Mouse (Mus musculus): Measurements from ENCODE around the gene Sept10.
"Not testable (repeated sequence)": the region's sequence is repeated elsewhere in the genome, so short reads cannot be mapped to it uniquely, and the experiment has no call there.

Sept10 gene

GRCm38 (mm10) chr10:59119811-59120210 is 101.8 kb downstream of the Sept10 start:
- no peak for DNase-seq

- no peak for DNase-seq
Measured at GRCm38 (mm10) chr10:59119001-59119400, 102.6 kb downstream of the Sept10 start.

- DNase-seq = no peak
Measured at GRCm38 (mm10) chr10:59117555-59117954, 104.1 kb downstream of the Sept10 start.

GRCm38 (mm10) chr10:59116331-59116730 is 105.3 kb downstream of the Sept10 start:
- peak; percentile 53 for DNase-seq

GRCm38 (mm10) chr10:59115691-59116090 is 106.0 kb downstream of the Sept10 start:
- DNase-seq = no peak

- peak; percentile 76 for DNase-seq
Measured at GRCm38 (mm10) chr10:59114535-59115291, 106.9 kb downstream of the Sept10 start.

- DNase-seq = peak; percentile 39
Measured at GRCm38 (mm10) chr10:59113386-59113785, 108.3 kb downstream of the Sept10 start.

GRCm38 (mm10) chr10:59112755-59113154 is 108.9 kb downstream of the Sept10 start:
- DNase-seq = peak; percentile 17

- DNase-seq = no peak
Measured at GRCm38 (mm10) chr10:59110386-59110785, 111.3 kb downstream of the Sept10 start.

GRCm38 (mm10) chr10:59109015-59109414 is 112.6 kb downstream of the Sept10 start:
- peak; percentile 89 for DNase-seq

GRCm38 (mm10) chr10:59106644-59107043 is 115.0 kb downstream of the Sept10 start:
- DNase-seq = no peak

GRCm38 (mm10) chr10:59105885-59106284 is 115.8 kb downstream of the Sept10 start:
- DNase-seq = no peak

GRCm38 (mm10) chr10:59104683-59105082 is 117.0 kb downstream of the Sept10 start:
- no peak for DNase-seq

GRCm38 (mm10) chr10:59103076-59103475 is 118.6 kb downstream of the Sept10 start:
- not testable (repeated sequence) for DNase-seq

GRCm38 (mm10) chr10:59091988-59092387 is 129.7 kb downstream of the Sept10 start:
- no peak for DNase-seq

All from lung, postnatal 36 days (tissue).